Mouse (Mus musculus): ENCODE measurements around the gene Samsn1.

DNA sequence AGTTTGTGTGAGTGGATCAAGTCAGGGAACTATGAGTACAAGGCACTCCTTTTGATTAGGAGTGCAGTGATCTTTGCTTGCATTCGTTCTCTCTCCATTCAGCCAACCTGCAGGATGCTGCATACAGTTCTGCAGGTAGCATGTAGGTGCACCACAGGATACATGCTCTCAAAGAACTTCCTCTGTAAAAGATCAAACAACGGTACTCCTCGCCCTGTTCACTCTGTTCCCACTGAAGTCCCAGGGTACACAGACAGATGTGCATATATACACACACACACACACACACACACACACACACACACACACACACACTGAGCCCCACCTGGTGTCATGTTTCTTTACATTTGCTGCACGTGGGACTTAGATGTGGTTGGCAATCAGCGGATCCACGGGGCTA, 198.9 kb downstream of the Samsn1 start:
- no peak for TF ChIP-seq POLR2A (IDR thresholded peaks at IDR 0.05; ENCODE audit: low read depth, low read length)
- no peak for TF ChIP-seq CTCF (IDR thresholded peaks at IDR 0.05; ENCODE audit: borderline replicate concordance, insufficient read depth, low read length)
